Mouse (Mus musculus) A20 (cell line): ENCODE results near the gene Fbxo11.
"Not testable (repeated sequence)": the region's sequence is repeated elsewhere in the genome, so short reads cannot be mapped to it uniquely, and the experiment has no call there.

Source experiments
- DNase-seq: peaks from one replicate; pipeline ENCODE4 v3.0.0-alpha.2; 2011; ENCODE audit warnings: low read depth, low spot score

The Fbxo11 gene

GRCm38 (mm10) chr17:88067202-88067901 is 2.3 kb upstream of the Fbxo11 start:
- peak; percentile 78 for DNase-seq

- no peak for DNase-seq
These were observed 1.7 kb upstream of the Fbxo11 start for GRCm38 (mm10) chr17:88066799-88067198.

- peak; percentile 96 for DNase-seq
These were observed 933 bp upstream of the Fbxo11 start for GRCm38 (mm10) chr17:88065801-88066646.

GRCm38 (mm10) chr17:88064347-88065030 is 602 bp downstream of the Fbxo11 start:
- DNase-seq, result peak; percentile 85

GRCm38 (mm10) chr17:88063980-88064346 is 1.1 kb downstream of the Fbxo11 start:
- no peak for DNase-seq

GRCm38 (mm10) chr17:88062860-88063580 is 2.1 kb downstream of the Fbxo11 start:
- peak; percentile 59 for DNase-seq

- DNase-seq, result no peak
These were observed 3.1 kb downstream of the Fbxo11 start for GRCm38 (mm10) chr17:88061942-88062341.

- no peak for DNase-seq
These were observed 6.8 kb downstream of the Fbxo11 start for GRCm38 (mm10) chr17:88058280-88058679.

GRCm38 (mm10) chr17:88057846-88058245 is 7.2 kb downstream of the Fbxo11 start:
- peak; percentile 72 for DNase-seq

GRCm38 (mm10) chr17:88051679-88052078 is 13.4 kb downstream of the Fbxo11 start:
- DNase-seq, result no peak

GRCm38 (mm10) chr17:88050892-88051291 is 14.2 kb downstream of the Fbxo11 start:
- no peak for DNase-seq

- DNase-seq, result no peak
These were observed 14.8 kb downstream of the Fbxo11 start for GRCm38 (mm10) chr17:88050318-88050717.

- peak; percentile 93 for DNase-seq
These were observed 22.7 kb downstream of the Fbxo11 start for GRCm38 (mm10) chr17:88042099-88043086.

GRCm38 (mm10) chr17:88040810-88041209 is 24.3 kb downstream of the Fbxo11 start:
- DNase-seq, result peak; percentile 52

GRCm38 (mm10) chr17:88034418-88034817 is 30.7 kb downstream of the Fbxo11 start:
- DNase-seq, result no peak

- no peak for DNase-seq
These were observed 33.3 kb downstream of the Fbxo11 start for GRCm38 (mm10) chr17:88031755-88032154.

GRCm38 (mm10) chr17:88029194-88029970 is 35.7 kb downstream of the Fbxo11 start:
- no peak for DNase-seq

GRCm38 (mm10) chr17:88025227-88025626 is 39.9 kb downstream of the Fbxo11 start:
- DNase-seq, result peak; percentile 81

- DNase-seq, result peak; percentile 51
These were observed 41.2 kb downstream of the Fbxo11 start for GRCm38 (mm10) chr17:88023924-88024323.

- DNase-seq, result not testable (repeated sequence)
These were observed 49.1 kb downstream of the Fbxo11 start for GRCm38 (mm10) chr17:88016027-88016426.
